Mouse (Mus musculus): ENCODE measurements around the gene Gm38655.

Gene Gm38655

DNA sequence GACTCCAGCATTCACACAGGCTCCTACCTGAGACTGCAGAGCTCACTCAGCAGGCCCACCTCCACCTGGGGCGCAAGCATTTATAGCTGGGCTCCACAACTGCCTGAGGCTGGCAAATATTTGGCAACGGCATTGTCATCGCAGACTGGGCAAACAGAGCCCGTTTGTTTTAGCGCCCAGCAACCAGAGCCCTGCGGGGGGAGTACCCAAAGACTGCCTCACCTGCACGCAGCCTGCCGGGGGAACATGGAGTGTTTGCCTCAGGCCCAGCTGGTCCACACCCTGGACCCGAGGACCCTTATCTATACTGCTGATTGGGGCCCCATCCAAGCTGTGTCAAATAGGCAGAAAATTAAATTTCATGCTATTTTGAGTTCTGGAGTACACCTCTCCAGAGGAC is at the start of gene Gm38655:
Gm38655 (minus strand) TSS at position 61 of the 400 bp plus-strand sequence.
- no peak for DNase-seq

DNA sequence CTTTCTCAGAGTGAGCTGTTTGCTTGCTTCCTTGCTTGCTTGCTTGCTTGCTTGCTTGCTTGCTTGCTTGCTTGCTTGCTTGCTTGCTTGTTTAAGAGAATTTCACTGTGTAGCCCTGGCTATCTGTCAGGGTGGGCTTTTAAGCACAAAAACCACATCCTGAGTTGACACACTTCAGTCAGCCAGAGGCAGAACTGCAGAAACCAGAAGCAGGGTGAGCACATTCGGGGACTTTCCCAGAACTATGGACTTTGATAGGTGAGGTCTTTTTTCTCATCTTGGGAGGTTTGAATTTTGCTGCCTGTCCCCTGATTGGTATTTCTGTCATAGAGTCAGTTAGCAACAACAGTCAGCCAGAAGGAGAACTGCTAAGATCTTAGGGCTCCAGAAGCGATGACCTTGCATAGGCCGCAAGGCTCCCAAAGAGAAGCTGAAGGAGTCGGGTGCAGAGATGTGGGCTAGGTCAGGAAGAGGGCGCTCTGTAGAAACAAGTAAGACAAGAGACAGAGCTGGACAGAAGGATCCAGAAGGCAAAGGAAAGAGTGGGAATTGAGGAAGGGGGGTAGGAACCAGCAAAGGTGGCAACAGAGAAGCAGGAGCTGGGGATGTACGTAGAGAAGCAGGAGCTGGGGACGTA is 49.4 kb upstream of the Gm38655 start:
- no peak for DNase-seq

DNA sequence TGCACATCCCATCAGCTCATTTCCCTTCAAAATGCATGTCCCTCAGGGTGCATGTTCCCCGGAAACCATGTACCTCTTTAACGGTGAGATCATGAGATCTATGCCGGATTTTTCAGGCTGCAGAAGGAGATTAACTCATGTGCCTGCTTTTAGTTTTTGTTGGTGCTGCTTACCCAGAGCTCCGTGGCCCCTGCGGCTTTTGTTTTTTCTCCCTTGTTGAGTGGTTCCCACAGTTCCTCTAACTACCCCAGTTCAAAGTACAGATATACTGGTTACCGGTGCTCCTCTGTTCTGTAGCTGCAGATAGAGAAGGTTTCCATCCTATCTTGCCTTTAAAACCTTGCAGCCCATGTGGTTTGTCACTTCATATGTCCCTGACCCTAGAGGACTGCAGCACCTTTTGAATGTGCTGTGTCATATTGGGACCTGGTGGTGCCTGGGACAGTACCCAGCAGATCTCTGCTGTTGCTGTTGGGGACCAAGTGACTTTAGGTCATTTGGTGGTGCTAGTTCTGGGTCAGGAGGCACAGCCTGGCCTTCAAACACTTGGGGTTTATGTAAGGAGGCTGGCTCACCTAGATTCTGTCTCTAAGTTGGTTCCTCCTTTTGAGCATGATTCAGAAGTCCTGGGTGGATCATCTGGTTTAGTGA is 47.8 kb upstream of the Gm38655 start:
- no peak for DNase-seq

DNA sequence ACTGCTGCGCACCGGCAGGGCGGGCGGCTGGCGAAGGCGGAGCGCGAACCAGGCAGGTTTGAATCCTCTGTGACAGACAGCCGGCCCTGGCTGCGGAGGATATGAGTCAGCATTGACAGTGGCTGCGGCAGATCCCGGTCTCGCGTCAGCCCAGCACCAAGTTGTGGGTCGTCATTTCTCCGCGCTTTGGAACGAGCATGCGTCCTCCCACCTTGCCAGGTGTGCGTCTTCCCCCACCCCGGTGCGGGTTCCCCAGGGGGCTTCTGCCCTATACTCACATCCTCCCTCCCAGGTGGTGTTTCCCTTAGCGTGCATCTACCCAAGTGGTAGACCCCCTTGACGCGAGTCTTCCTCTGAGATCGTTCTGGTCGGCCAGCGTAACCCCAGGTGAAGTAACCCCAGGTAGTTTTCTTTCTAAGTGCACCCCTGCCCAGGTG is 47.3 kb upstream of the Gm38655 start:
- DNase-seq: peak; percentile 61

DNA sequence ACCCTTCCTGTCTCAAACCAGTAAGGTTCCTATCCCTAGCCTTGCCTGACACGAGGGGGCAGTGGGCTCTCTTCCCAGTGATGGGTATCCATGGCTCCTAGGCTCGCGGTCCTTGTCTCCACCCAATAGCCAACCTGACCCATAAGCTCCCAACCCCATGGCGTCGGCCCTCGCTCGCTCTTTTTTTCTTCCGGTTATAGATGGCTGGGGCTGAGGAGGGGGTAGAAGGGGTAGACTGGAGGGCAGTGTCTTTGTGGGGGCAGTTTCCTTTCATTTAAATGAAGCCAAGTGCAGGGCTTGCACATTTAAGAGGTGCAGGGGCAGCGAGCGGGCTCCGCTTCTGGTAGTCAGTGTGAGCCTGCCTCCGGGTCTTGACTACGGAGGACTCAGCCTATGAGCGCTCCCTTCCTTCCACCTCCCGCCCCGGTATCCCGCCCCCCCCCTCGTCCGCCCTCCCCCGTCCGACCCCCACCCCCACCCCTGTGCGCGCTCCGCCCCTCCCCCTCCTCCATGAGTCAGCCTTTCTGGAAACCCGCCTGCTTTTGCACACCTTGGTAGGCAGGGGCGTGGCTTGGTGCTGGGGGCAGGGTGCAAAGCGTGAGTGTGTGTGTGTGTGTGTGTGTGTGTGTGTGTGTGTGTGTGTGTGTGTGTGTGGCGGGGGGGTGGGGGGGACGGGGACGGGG is 46.7 kb upstream of the Gm38655 start:
- peak; percentile 73 for DNase-seq

DNA sequence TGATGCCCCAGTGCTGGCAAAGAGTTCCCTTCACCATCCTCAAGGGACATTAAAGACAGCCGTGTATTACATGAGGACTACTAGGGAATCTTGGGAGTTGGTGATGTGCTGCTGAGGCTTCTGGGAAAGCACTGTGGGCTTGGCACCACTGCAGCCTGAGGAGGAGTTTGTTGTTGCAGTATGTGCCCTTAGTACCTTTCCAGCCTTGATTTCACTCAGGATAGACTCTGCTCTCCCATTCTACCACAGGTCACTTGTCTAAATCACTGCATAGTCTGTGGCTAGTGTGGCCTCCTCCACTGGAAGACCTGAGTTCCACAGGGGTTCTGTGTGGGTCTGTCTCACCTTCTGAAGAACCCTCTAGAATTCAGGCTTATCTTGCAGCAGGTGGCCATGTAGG is 45.5 kb upstream of the Gm38655 start:
- no peak for DNase-seq

DNA sequence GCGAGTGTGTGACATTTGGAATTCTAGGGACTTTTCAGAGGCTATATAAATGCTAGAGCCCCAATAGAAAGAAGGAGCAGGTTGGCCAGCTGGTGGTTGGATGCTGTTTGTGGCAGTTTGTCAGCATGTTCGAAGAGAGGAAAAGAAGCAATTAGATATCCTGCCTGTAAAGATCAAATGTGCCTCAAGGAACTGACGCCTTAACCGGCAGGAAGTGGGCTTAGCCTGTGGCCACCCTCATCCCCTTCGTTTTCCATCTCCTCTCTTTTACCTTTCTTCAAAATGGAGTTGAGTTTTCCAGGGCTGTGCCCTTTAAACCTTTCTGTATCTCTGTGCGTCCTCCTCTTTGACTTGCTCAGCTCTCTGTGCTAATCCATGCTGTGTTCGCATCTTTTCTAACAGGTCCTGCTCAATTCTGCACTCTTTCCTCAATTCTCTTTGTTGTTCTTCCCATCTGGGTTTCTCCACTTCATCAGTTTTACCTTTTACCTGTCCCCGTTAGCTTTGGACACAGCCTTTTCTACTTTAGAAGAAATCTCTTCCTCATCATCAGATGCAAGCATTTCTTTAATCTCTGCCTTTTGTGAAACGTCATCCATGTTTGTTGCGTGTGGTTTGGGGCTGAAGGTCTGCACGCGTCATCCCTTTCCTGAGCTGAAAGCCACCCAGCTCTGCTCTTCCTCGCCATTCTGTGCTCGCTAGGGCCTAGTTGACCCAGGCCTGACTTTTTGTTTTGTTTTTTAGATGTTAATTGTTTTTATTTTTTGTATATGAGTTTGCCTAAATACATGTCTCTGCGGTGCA is 44.4 kb upstream of the Gm38655 start:
- no peak for DNase-seq

DNA sequence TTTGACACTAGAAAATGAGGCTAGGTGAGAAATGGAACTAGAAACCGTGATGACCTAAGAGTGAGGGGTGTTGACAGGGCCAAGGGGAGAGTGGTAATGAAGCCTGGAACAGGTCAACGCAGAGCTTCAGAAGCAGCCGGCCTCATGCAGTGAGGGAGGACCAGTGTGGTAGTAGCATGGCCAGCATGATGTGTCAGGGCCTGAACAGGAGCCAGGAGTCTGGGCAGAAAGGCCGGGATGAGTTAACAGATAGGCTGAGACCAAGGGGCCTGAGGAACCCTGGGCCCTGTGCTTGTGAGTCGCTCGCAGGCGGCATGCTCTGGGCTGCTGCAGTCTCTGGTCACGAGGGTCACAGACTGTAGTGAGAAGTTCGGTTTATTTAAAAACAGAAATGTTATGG is 43.7 kb upstream of the Gm38655 start:
- no peak for DNase-seq

DNA sequence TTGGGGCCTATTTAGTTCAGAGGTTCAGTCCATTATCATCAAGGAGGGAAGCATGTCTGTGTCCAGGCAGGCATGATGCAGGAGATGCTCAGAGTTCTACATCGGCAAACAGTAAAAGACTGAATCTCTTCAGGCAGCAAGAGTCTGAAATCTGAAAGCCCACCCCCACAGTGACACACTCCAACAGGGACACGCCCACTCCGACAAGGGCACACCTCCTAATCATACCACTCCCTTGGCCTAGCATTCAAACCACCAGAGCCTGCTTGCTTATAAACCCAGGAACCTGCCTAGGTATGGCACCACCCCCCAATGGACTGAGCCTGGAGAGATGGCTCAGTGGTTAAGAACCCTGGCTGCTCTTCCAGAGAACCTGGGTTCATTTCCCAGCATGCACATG is 40.2 kb upstream of the Gm38655 start:
- DNase-seq: no peak

DNA sequence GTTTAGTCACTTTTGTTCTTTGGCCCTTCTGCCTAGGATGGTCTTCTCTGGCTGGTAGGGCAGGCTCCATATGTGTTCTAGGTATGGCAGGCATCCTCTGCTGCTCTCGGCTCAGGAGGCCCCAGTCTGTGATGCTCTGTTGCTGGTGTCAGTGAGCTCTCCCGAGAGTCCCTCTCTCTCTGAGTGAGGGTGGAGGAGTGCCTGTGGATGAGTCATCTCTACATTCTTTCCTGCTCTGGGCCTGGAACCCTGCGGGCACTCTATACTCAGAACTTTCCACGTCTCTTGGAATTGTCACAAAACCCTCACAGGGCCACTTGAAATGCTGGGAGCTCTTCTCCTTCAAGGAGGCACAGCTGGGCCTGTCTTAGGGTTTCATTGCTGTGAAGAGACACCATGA is 36.4 kb upstream of the Gm38655 start:
- no peak for DNase-seq

DNA sequence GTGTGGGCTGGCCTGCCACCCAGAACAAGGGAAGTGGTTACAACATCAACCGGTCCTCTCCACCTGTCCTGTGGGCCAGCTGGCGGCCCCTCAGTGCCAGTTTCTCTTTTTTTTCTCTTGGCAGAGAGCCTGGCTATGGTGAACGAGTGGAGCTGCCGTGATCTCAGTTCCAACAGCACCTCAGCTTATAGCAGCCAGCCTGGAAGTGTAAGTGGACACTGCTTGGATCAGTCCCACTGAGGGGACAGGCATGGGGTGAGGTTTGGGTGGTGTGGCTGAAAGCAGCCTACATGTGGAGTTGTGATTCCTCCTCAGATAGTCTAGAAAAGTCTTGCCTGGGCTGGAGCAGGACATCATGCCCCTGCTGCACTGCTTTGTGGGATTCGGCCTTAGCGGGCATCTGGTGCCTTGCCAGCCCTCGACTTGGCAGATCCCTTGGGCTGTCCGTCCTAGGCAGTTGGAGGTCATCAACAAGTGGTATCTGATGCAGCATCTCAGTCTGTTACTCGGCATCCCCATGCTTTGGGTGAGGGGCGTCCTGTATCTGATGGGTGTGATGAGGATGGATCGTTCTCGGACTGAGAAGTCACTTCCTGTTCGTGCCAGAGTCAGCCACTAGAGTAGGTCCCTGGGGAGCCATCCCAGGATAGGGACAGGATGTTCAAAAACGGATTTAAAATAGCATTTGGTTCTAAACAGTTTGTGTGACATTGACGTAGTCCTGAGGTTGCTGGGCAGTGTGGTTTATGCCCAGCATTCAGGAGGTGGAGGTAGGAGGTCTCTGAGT is 35.6 kb upstream of the Gm38655 start:
- DNase-seq: peak; percentile 77

DNA sequence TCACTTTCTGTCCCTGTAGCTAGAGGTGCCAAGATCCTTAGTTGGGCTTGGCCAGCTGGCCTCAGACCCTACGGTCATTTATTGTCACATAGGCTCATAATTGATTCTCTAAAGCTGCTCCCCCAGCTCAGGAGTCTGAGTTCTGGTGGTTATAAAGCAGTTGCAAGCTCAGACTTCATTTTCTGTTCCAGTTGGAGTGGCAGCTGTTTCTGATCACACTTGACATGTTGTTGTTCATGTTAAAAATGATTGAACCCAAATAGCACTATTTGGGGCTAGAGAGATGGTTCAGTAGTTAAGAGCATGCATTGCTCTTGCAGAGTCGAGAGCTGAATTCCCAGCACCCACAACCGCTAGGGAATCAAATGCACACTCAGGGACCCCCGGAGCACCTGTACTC is 34.7 kb upstream of the Gm38655 start:
- DNase-seq: no peak

DNA sequence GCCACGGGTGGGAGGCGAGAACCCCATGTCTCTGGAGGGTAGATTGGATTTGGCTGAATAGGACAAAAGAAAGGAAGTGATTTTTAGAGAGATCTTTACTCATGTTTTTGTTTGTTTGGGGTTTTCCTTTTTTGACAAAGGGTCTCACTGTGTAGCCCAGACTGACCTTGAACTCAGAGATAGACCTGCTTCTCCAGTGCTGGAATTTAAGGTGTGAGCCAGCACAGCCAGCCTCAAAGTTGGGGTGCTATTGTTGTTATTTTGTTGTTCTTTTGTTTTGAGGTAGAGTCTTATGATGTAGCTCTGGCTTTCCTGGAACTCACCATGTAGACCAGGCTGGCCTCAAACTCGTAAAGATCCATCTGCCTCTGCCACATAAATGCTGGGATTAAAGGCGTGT is 27.1 kb upstream of the Gm38655 start:
- DNase-seq: no peak

DNA sequence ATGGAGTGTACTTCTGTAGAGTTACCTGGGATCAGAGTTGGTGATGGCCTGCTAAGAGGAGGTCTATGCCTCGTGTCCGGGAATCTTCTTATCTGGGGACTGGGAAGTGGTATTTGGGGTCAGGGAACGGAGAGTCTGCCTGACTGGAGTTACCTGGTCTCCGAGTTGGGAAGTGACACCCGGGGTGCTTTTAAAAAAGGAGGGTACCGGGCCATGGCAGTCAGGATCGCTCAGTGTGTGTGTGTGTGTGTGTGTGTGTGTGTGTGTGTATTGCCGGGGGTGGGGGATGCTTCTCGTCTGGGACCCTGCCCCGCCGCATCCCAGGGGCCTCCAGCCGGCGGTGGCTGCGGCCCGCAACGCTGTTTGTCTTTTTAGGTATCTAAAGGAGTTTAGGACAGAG is 13.8 kb upstream of the Gm38655 start:
- no peak for DNase-seq

DNA sequence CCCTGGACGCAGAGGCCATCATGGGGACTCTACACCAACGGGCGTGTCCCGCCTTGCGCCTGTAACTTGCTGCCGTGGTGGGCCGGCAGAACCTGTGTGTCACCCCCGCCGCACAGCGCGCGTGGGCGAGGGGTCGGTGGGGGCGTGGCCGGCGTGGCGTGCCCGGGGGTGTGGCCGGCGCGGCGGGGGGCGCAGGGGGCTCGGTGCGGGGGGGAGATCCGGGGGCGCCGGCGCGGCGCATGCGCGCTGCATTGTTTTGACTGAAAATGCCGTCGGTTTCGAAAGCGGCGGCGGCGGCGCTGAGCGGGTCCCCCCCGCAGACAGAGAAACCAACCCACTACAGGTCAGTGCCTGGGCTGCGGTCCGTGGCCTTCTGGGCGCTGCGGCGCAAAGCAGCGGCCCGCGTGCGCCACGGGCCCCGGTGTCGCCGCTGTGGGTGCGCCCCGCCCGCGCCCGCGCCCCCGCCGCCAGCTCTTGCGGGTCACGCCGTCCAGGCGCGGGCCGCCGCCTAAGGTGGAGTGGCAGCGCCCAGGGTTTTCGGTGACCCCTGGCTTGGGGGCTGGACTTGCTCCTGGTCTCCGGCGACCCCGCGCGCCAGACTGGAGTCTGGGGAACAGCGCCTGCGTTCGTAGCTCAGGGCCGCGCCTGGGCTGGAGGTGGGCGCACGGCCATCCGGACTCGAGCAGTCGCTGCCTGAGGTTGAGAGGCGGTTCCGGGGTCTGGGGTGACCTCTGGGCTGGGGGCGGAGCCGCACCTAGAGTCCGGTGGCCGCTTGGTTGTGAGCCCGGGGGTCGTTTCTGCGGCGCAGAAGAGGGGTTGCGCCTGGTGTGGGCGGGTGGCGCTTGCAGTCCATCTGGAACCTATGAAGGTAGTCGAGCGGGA is 13.1 kb upstream of the Gm38655 start, which contains the start of gene Unkl:
Unkl (plus strand) TSS at position 248 of the 882 bp plus-strand sequence.
- peak; percentile 48 for DNase-seq

DNA sequence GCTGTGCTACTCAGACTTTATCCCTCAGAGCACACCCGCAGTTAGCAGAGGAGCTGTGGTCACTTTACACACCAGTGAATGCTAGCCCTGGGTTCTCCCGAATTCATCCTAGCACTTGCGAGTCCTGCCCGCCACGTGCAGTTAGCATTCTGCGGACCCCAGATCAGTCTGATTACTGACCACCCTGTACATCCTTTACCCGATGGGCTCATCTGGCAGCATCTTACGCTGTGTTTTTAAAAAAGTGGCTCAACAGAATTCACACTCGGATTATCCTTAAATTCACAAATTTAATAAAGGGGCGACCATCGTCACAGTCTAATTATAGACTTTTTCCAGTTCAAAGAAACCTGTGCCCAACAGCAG is 12.5 kb upstream of the Gm38655 start:
- no peak for DNase-seq

DNA sequence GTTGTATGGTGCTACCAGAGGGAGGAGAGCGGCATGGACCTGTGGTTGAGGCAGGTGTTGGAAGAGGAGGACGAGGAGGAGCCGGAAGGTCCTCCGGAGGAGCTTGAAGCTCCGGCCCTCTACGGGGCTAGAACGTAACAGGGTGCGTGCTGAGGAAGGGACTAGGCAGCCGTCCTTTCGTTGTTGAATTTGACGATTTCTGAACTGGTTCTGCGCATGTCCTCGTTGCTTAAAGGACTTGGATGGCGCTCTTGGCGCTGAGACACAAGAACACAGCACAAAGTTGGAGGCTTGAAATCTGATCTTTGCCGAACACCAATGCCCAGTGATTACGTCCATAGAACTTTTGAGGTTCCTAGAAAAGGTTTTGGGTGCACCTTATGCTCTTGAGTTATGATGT is 9.7 kb upstream of the Gm38655 start:
- DNase-seq: no peak

DNA sequence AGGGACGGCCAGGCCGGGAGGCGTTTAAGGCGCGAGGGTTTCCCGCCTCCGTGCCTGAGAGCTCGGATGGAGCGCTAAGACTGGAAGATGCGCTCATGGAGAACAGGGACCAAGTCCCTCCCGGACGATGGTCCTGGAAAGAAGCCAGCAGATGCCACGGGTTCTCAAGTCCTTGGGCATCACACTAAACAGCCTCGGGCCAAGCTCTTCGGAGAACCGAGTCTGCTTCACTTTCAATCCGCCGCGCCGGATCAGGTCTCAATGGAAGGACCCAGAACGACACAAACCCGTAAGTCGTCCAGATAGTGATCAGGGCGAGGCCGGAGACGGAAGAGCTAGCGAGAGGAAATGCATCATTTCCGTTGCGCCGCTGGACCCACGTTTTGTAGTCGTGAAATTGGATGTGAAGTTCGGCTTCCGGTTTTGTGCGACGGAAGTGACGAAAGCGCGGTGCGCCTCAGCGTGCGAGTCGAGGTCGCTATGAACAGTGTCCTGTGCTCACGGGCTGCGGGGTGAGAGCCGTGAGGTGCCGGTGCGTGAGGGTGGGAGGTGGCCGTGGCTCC is 8.9 kb upstream of the Gm38655 start, which contains the start of gene BC003965:
BC003965 (plus strand) TSS at position 426 of the 563 bp plus-strand sequence.
- DNase-seq: peak; percentile 96

DNA sequence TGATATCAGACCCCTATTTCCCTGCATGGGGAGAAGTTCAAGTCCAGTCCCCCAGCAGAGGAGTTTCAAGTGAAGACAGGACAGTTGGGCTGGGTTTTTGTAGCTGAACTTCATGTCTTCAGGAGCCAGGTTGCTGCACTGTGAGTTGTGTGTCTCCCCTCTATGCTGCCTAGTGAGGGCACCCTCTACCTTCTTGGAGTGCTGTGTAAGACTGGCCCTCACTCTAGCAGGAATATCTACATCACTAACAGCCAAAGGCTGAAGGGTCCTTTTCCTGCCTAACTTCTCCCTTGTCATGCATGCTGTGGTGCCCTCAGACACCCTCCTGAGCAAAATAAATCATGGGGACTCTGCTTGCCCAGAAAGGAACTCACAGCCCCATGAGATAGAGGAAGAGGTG is 8.0 kb upstream of the Gm38655 start:
- DNase-seq: no peak

DNA sequence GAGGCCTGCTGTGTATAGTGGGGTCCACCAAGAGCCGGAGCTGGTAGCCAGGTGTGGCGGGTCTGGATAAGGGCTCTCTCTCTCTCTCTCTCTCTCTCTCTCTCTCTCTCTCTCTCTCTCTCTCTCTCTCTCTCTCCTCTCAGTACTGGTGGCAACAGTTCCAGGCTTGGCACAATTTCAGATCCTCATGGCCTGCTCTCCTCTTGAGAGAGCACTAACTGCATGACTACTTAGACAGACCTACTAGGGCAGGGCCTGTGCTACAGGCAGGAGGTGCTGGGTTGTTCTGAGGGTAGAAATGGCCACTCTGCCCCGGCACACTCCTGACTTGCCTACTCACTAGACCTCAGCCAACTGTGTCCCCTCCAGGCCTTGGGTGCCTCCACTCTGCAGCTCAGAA is 2.7 kb downstream of the Gm38655 start:
- no peak for DNase-seq

DNA sequence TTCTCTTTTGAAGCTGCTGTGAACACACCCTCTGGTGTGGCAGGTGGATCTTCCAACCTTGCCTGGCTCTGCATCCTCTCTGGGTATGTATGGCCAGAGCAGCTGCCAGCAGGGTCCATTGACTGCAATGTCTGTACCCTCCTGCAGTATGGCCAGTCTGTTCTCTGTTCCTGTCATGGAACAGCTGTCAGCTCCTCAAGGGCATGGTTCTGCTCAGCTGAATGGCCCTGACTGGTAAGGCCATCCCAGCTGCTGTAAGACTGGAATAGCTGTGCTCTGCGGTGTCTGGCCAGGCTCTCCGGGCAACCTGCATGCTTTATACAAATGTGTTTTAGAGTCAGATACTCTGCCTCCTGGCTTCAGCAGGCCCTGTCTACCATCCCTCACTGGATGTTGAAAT is 5.6 kb downstream of the Gm38655 start:
- DNase-seq: no peak
